Mouse (Mus musculus) stomach, postnatal 0 days (tissue): ENCODE measurements around the gene Gm10134.

ENCODE experiments used
- CTCF ChIP-seq: IDR thresholded peaks from 2 replicates; pipeline ENCODE4 v1.5.1; 2016; ENCODE audit warnings: antibody characterized with exemption, low read depth, mild to moderate bottlenecking, moderate library complexity
- EP300 ChIP-seq: optimal IDR thresholded peaks from 2 replicates; pipeline ENCODE3; 2016; ENCODE audit warnings: antibody characterized with exemption

GRCm38 (mm10) chr2:28527436-28528353 lies 21.8 kb downstream of the Gm10134 start:
- TF ChIP-seq CTCF (no peak), EP300 (no peak)
